Mouse (Mus musculus) bone marrow macrophage, adult 2 months (primary cell): ENCODE measurements around the gene Bod1l.

Experiments
- CTCF ChIP-seq: IDR thresholded peaks from 2 replicates; pipeline ENCODE4 v1.5.1; 2012; ENCODE audit warnings: low read depth, mild to moderate bottlenecking, low read length, moderate library complexity
- POLR2A ChIP-seq: IDR thresholded peaks from 2 replicates; pipeline ENCODE4 v1.6.1; 2012; ENCODE audit warnings: mild to moderate bottlenecking, low read depth, low read length, borderline replicate concordance

- TF ChIP-seq CTCF = no peak
- TF ChIP-seq POLR2A = no peak
Measured at GRCm38 (mm10) chr5:41830100-41830499, 14.0 kb downstream of the Bod1l start.
